Mouse (Mus musculus) megakaryocyte, embryonic 14.5 days (primary cell): ENCODE data around the gene Ddx27.

Source experiments
- FLI1 ChIP-seq: IDR thresholded peaks from 2 replicates; pipeline ENCODE4 v1.6.1; 2012; ENCODE audit warnings: low read length, inconsistent platforms, mixed read lengths
- GATA1 ChIP-seq: IDR thresholded peaks from 3 replicates; pipeline ENCODE4 v1.6.1; 2012; ENCODE audit warnings: mixed read lengths, low read length, inconsistent platforms, borderline replicate concordance

DNA sequence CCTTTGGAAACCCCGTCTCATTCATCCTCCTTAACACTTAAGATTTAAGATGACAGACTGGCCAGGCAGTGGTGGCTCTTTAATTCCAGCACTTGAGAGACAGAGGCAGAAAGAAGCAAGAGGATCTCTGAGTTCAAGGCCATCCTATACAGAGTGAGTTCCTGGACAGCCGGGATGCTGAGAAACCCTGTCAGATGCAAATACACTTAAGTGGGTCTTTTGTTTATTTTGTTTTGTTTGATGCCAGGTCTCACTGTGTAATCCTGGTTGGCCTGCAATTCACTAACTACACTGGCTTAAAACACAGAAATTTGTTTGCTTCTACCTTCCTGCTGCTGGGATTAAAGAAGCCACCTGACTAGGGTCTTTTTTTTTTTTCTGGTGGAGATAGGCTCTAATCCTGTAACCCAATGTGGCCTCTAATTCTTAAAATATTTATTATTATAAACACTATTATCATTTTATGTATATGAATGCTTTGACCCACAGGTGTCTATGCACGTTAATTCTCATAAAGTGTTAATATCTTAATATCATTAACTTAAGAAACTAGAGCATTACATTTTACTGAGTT, 43.9 kb downstream of the Ddx27 start:
- TF ChIP-seq GATA1 (no peak), FLI1 (no peak)
